9 mouse cellular contexts compared by ENCODE assay signal in the genomic region with DNA sequence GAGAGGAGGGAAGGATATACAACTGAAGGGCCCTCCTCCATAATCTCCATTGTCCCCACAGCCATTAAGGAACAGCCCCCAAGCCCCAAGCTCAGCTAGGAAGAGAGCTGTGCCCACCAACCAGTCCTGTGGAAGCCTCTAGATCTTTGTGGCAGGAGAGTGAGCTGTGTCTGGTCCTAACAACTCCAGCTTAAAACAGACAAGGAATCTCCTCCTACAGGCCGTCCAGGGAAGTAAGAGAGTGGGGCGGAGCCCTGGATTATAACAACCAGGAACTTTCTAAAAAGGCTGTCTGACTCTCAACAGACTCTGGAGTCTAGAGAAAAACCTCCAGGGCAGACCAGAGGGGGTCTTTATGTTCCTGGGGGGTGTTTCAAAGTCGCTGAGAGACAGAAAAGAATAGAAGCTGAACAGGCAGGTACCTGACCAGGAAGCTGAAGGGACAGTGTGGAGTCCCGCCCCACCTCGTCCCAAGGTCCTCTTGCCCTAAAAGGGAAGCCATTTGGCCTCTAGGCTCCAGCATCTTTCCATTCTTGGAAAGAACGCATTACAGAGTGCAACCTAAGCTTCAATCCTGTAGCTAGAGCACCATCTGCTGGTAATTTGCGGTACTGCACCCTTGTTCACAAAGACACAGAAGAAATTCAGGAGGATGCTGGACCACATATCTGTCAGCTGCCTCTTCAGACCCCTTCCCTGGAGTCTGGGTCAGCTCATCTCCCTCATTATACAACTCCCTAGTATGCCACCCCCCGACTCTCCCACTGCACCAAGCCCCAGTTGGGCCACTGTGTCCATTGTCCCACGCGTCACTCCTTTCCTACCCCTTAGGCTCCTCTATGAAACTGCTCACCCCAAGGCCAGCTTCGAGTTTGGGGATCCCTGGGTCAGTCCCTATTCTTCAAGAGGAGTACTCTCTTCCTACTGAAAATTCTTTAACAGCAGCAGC. TPM values are rescaled to one million over a fixed set of nuclear protein-coding genes. Genes with fewer than 3 reads are reported as not detected.
DNase-seq lines count a peak whose midpoint lies in the region; ATAC-seq lines count a peak whose summit lies in the region.
"Had no signal": no experiment of that assay in that cellular context is flagged by ENCODE, and none has a peak within 500 bp of the region (broad histone marks: within the 10 kb centered on the region; RNA-seq: fewer than 3 reads in every experiment).

No protein-coding gene starts in this region.

- H3K36me3 ChIP-seq in forebrain, embryonic 14.5 days (ENCODE audit: control insufficient read depth, insufficient read depth, low read length): no peaks in the 10 kb centered on the region
- H3K36me3 ChIP-seq in hindbrain, embryonic 15.5 days: no peaks in the 10 kb centered on the region

- H3K4me3 ChIP-seq in forebrain, embryonic 14.5 days (ENCODE audit: low read depth, low read length): no peak overlapping the region
- no peak overlapping the region for H3K4me3 ChIP-seq in hindbrain, embryonic 15.5 days

- peak; percentile 75 for DNase-seq in MN1 (ENCODE audit: low spot score)
- peak; percentile 66 for DNase-seq in c-Kit-positive CD71-positive TER-119-negative erythroid progenitor cells, embryonic 14.5 days (ENCODE audit: low read depth)
- DNase-seq in forebrain, embryonic 14.5 days (ENCODE audit: low spot score): peak; percentile 94
- peak; percentile 88 to 99 for DNase-seq in layer of hippocampus, postnatal 25 days (ENCODE audit: extremely low spot score in 1 of 2, low spot score in 1 of 2)
- DNase-seq in right cerebral cortex, adult 2 months (ENCODE audit: low spot score in 2 of 2): peak; percentile 94
- peak; percentile 91 for DNase-seq in urinary bladder, postnatal 25 days (ENCODE audit: low spot score)

- 16% methylated on average over 11 of the region's 11 CpGs for WGBS in forebrain, embryonic 14.5 days
- 20% methylated on average over 11 of the region's 11 CpGs for WGBS in hindbrain, embryonic 15.5 days

- H3K4me2 ChIP-seq in forebrain, embryonic 14.5 days (ENCODE audit: low read length): no peak overlapping the region
- 0 out of 2 replicates have a peak overlapping the region, but pooled peaks have one; percentile 4 for H3K4me2 ChIP-seq in hindbrain, embryonic 15.5 days

- H3K27me3 ChIP-seq in forebrain, embryonic 14.5 days (replicated peaks; ENCODE audit: control insufficient read depth, insufficient read depth, low read length): no peaks in the 10 kb centered on the region
- no peaks in the 10 kb centered on the region for H3K27me3 ChIP-seq in hindbrain, embryonic 15.5 days

- H3K9ac ChIP-seq in forebrain, embryonic 14.5 days (ENCODE audit: low read length): no peak overlapping the region
- no peak overlapping the region for H3K9ac ChIP-seq in hindbrain, embryonic 15.5 days

- no peaks in the 10 kb centered on the region for H3K9me3 ChIP-seq in forebrain, embryonic 14.5 days (replicated peaks; ENCODE audit: control insufficient read depth, low read length)
- H3K9me3 ChIP-seq in hindbrain, embryonic 15.5 days: no peaks in the 10 kb centered on the region

- ATAC-seq in forebrain, embryonic 14.5 days: peak; percentile 73
- peak; percentile 63; the same call in 1 of the 2 replicates for ATAC-seq in hindbrain, embryonic 15.5 days (ENCODE audit: low FRiP score, low read depth)
- peak; percentile 84 for ATAC-seq in megakaryocyte, adult 5-6 weeks (ENCODE audit: poor library complexity, severe bottlenecking)

- no peaks in the 10 kb centered on the region for H3K4me1 ChIP-seq in forebrain, embryonic 14.5 days (ENCODE audit: control insufficient read depth, insufficient read depth, low read length)
- no peaks in the 10 kb centered on the region for H3K4me1 ChIP-seq in hindbrain, embryonic 15.5 days (replicated peaks)

- H3K27ac ChIP-seq in forebrain, embryonic 14.5 days (ENCODE audit: low read depth, low read length): no peak overlapping the region
- no peak overlapping the region for H3K27ac ChIP-seq in hindbrain, embryonic 15.5 days (replicated peaks)

RNA-seq across cellular contexts. Expression of gene Krt42, which starts 12.2 kb away (rescaled TPM):
- 0.21 TPM in 1 of 2 replicates, not detected in the other for polyA plus RNA-seq in forebrain, embryonic 14.5 days (2014; fragmentation: Nextera tagmentation; extraction: Ambion mirVana)
- polyA plus RNA-seq in hindbrain, embryonic 15.5 days (2015; fragmentation: Nextera tagmentation; extraction: Ambion mirVana): not detected in 2 replicates
- not detected for total RNA-seq in layer of hippocampus, postnatal 25 days (2021)
- total RNA-seq in megakaryocyte, adult 5-6 weeks (2015): not detected in 2 replicates
- not detected in 2 replicates for total RNA-seq in megakaryocyte, adult 5-6 weeks (2017)
- polyA plus RNA-seq: lung, embryonic 16.5 days had no signal

RNA-seq across cellular contexts. Expression of gene Krt17, which starts 21.0 kb away (rescaled TPM):
- 0.14 and 0.23 TPM in 2 replicates for polyA plus RNA-seq in forebrain, embryonic 14.5 days (2014; fragmentation: Nextera tagmentation; extraction: Ambion mirVana)
- polyA plus RNA-seq in hindbrain, embryonic 15.5 days (2015; fragmentation: Nextera tagmentation; extraction: Ambion mirVana): 0.18 and 0.39 TPM in 2 replicates
- not detected for total RNA-seq in layer of hippocampus, postnatal 25 days (2021)
- not detected in 2 replicates for total RNA-seq in megakaryocyte, adult 5-6 weeks (2015)
- total RNA-seq in megakaryocyte, adult 5-6 weeks (2017): not detected in 2 replicates

RNA-seq across cellular contexts. Expression of gene Krt16, which starts 33.2 kb away (rescaled TPM):
- not detected in 2 replicates for polyA plus RNA-seq in forebrain, embryonic 14.5 days (2014; fragmentation: Nextera tagmentation; extraction: Ambion mirVana)
- not detected in 2 replicates for polyA plus RNA-seq in hindbrain, embryonic 15.5 days (2015; fragmentation: Nextera tagmentation; extraction: Ambion mirVana)
- not detected for total RNA-seq in layer of hippocampus, postnatal 25 days (2021)
- total RNA-seq in megakaryocyte, adult 5-6 weeks (2015): not detected in 2 replicates
- not detected in 2 replicates for total RNA-seq in megakaryocyte, adult 5-6 weeks (2017)
- polyA plus RNA-seq: lung, embryonic 16.5 days had no signal

RNA-seq across cellular contexts. Expression of gene Eif1, which starts 37.8 kb away (rescaled TPM):
- polyA plus RNA-seq in forebrain, embryonic 14.5 days (2014; fragmentation: Nextera tagmentation; extraction: Ambion mirVana): 1,289 and 1,493 TPM in 2 replicates
- 1,215 and 1,231 TPM in 2 replicates for polyA plus RNA-seq in hindbrain, embryonic 15.5 days (2015; fragmentation: Nextera tagmentation; extraction: Ambion mirVana)
- total RNA-seq in layer of hippocampus, postnatal 25 days (2021): 100 to 1,000 TPM; 723 to 806 TPM
- 1,372 and 1,486 TPM in 2 replicates for total RNA-seq in megakaryocyte, adult 5-6 weeks (2015)
- 248 and 320 TPM in 2 replicates for total RNA-seq in megakaryocyte, adult 5-6 weeks (2017)

RNA-seq across cellular contexts. Expression of gene Gast, which starts 52.3 kb away (rescaled TPM):
- 0.43 and 0.93 TPM in 2 replicates for polyA plus RNA-seq in forebrain, embryonic 14.5 days (2014; fragmentation: Nextera tagmentation; extraction: Ambion mirVana)
- polyA plus RNA-seq in hindbrain, embryonic 15.5 days (2015; fragmentation: Nextera tagmentation; extraction: Ambion mirVana): 0.38 TPM in 1 of 2 replicates, not detected in the other
- total RNA-seq in layer of hippocampus, postnatal 25 days (2021): not detected
- total RNA-seq in megakaryocyte, adult 5-6 weeks (2015): not detected in 2 replicates
- not detected in 2 replicates for total RNA-seq in megakaryocyte, adult 5-6 weeks (2017)
- polyA plus RNA-seq: lung, embryonic 16.5 days had no signal
